Mouse (Mus musculus) lung, embryonic 14.5 days (tissue): ENCODE data around the gene Ssxb8. TPM values are rescaled to one million over a fixed set of nuclear protein-coding genes. Genes with fewer than 3 reads are reported as not detected.
A peak's percentile ranks its signal among the peaks of the same experiment; 100 is the strongest.
"Not testable (repeated sequence)": the region's sequence is repeated elsewhere in the genome, so short reads cannot be mapped to it uniquely, and the experiment has no call there.

ENCODE experiments used
- ATAC-seq: fragments of 200-750 bp; cut with Nextera tagmentation; 2 replicates; pipeline ENCODE4 v1.8.0; 2017; ENCODE audit warnings: mild to moderate bottlenecking, moderate TSS enrichment, moderate library complexity; ENCODE audit not compliant: insufficient read depth
- DNase-seq: peaks from one replicate; pipeline ENCODE4 v3.0.0-alpha.2; 2015
- H3K27ac ChIP-seq: fragments of 300-500 bp; sonication (generic); 2 replicates; pipeline ENCODE4 v1.5.1; 2014; ENCODE audit warnings: low read depth, mild to moderate bottlenecking, moderate library complexity
- H3K27me3 ChIP-seq: fragments of 300-500 bp; sonication (generic); 2 replicates; pipeline ENCODE4 v1.6.1; 2014; ENCODE audit warnings: low read length, control low read depth; ENCODE audit not compliant: insufficient read depth
- H3K36me3 ChIP-seq: fragments of 300-500 bp; sonication (generic); 2 replicates; pipeline ENCODE4 v1.6.1; 2014; ENCODE audit warnings: control low read depth; ENCODE audit not compliant: insufficient read depth
- H3K4me1 ChIP-seq: fragments of 300-500 bp; sonication (generic); 2 replicates; pipeline ENCODE4 v1.6.1; 2014; ENCODE audit warnings: antibody characterized with exemption, control low read depth; ENCODE audit not compliant: insufficient read depth
- H3K4me2 ChIP-seq: fragments of 300-500 bp; sonication (generic); 2 replicates; pipeline ENCODE4 v1.6.1; 2014; ENCODE audit warnings: mild to moderate bottlenecking
- H3K4me3 ChIP-seq: fragments of 300-500 bp; sonication (generic); 2 replicates; pipeline ENCODE4 v1.5.1; 2014; ENCODE audit warnings: low read depth, low read length
- H3K9ac ChIP-seq: fragments of 300-500 bp; sonication (generic); 2 replicates; pipeline ENCODE4 v1.6.1; 2014
- H3K9me3 ChIP-seq: fragments of 300-500 bp; sonication (generic); 2 replicates; pipeline ENCODE4 v1.6.1; 2016; ENCODE audit warnings: low read depth, low read length, control low read depth
- CTCF ChIP-seq: IDR thresholded peaks from 2 replicates; pipeline ENCODE4 v1.5.1; 2016; ENCODE audit warnings: antibody characterized with exemption, low read depth
- WGBS: fragments of 180-500 bp; shearing (Covaris S2); extraction: QIAGEN DNeasy Blood & Tissue Kit; methylation state at CpG from one replicate; pipeline ENCODE4 v1.1.7; 2014; 5-methylcytosine and 5-hydroxymethylcytosine counted together
- polyA plus RNA-seq: library from polyadenylated mRNA; unstranded; fragments of >200 nt; fragmentation: Nextera tagmentation; extraction: Ambion mirVana; gene quantifications from 2 replicates; pipeline ENCODE4 v1.2.1, GENCODE M21; 2014

Ssxb8 gene
- polyA plus RNA-seq: not detected in 2 replicates

GRCm38 (mm10) chrX:8690744-8691143 lies at the start of gene Ssxb8:
TSS of gene Ssxb8 (minus strand) at chrX:8690844.
- H3K36me3 ChIP-seq, H3K9ac ChIP-seq, H3K4me3 ChIP-seq, H3K27me3 ChIP-seq, H3K27ac ChIP-seq, H3K9me3 ChIP-seq, DNase-seq, ATAC-seq, H3K4me1 ChIP-seq, H3K4me2 ChIP-seq: not testable (repeated sequence)
- 42% methylated on average over 1 of the region's 1 CpGs for WGBS

DNA sequence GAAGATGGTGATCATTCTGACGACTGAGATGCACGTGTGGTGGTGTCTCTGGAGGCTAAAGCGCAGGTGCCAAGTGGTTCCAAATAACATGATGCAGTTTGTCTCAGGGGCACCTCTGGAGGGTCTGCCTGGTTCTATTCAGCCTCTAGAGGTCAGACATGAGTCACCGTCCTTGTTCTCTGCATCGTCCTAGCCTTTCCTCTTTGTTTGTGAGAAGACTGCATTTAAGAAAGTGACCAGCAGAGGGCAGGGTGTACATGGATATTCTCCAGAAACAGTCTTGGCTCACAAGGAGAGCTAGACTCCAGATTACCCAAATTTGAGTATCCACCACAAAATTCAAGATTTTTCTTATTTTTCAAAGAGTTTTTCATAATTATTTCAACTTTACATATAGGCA lies 42.3 kb upstream of the Ssxb8 start:
- Histone ChIP-seq H3K4me1 (no peaks in the 10 kb centered on the region), H3K9me3 (no peaks in the 10 kb centered on the region), H3K9ac (no peak overlapping the region), H3K4me2 (no peak overlapping the region), H3K27ac (no peak overlapping the region), H3K4me3 (no peak overlapping the region), H3K36me3 (no peaks in the 10 kb centered on the region), H3K27me3 (no peaks in the 10 kb centered on the region)
- ATAC-seq (no peak), DNase-seq (peak; percentile 63)
- 37% methylated on average over 5 of the region's 5 CpGs for WGBS
- TF ChIP-seq CTCF: peak; percentile 52

- Histone ChIP-seq H3K27me3 (no peaks in the 10 kb centered on the region), H3K36me3 (no peaks in the 10 kb centered on the region), H3K4me1 (no peaks in the 10 kb centered on the region), H3K4me3 (no peak overlapping the region), H3K27ac (no peak overlapping the region), H3K4me2 (no peak overlapping the region), H3K9me3 (no peaks in the 10 kb centered on the region), H3K9ac (no peak overlapping the region)
- ATAC-seq (no peak), DNase-seq (no peak)
- 78% methylated on average over 4 of the region's 4 CpGs for WGBS
- no peak for TF ChIP-seq CTCF
Observed at GRCm38 (mm10) chrX:8663085-8663484, 27.6 kb downstream of the Ssxb8 start.

Other genes starting within 250 kb of the Ssxb8 start
- gene Ssxb2, start 229.1 kb downstream of the Ssxb8 start, polyA plus RNA-seq: not detected in 2 replicates
- not detected in 2 replicates for gene Gm14459, start 165.9 kb downstream of the Ssxb8 start, polyA plus RNA-seq
- not detected in 2 replicates for gene Ssxb6, start 142.6 kb downstream of the Ssxb8 start, polyA plus RNA-seq
- not detected in 2 replicates for gene Ssxb3, start 99.0 kb downstream of the Ssxb8 start, polyA plus RNA-seq
- not detected in 2 replicates for gene Ssx9, start 57.6 kb upstream of the Ssxb8 start, polyA plus RNA-seq
- not detected in 2 replicates for gene Ssxb5, start 112.8 kb upstream of the Ssxb8 start, polyA plus RNA-seq
- gene Gm6592, start 153.2 kb upstream of the Ssxb8 start, polyA plus RNA-seq: not detected in 2 replicates
- gene Gm5751, start 183.4 kb upstream of the Ssxb8 start, polyA plus RNA-seq: not detected in 2 replicates
- 6.5 and 7.0 TPM in 2 replicates for gene B630019K06Rik, start 201.5 kb upstream of the Ssxb8 start, polyA plus RNA-seq